Mouse (Mus musculus): ENCODE measurements around the gene Zfp950. TPM values are rescaled to one million over a fixed set of nuclear protein-coding genes. Genes with fewer than 3 reads are reported as not detected.

Zfp950 gene
- total and polyA plus RNA-seq, 2 experiments from 2014 or later: 16.5 to 35.7 TPM

DNA sequence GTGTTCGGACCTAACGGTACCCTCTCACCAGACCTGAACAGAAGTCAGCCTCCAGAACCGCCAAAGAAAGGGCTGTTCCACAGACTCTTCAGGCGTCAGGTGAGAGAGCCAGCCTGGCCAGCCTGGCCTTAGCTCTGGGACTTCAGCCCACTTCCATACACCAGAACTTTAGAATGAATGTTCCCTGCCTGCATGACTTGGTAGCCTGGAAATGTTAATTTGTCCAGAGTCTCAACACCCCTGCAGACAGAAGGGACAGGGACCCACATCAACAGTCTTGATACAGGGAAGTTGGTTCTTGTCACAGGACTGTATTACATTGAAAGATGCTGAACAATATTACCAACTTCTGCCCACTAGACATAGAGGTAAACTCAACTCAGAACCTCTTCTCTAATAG, 50.1 kb downstream of the Zfp950 start:
- no peaks in the 10 kb centered on the region for H3K9me3 ChIP-seq (ENCODE audit: low read length)
- no peak overlapping the region for H3K9ac ChIP-seq (replicated peaks; ENCODE audit: low read length, poor library complexity, severe bottlenecking)
- no peak overlapping the region for H3K4me3 ChIP-seq (ENCODE audit: low read depth, low read length)
- no peak overlapping the region for H3K27ac ChIP-seq (ENCODE audit: low read depth, low read length)
- H3K36me3 ChIP-seq (ENCODE audit: insufficient read depth, low read length): peaks cover 28% of the 10 kb centered on the region
- H3K4me2 ChIP-seq (ENCODE audit: low read depth, low read length, poor library complexity, severe bottlenecking): no peak overlapping the region
- no peak for TF ChIP-seq CTCF (IDR thresholded peaks at IDR 0.05)
- no peaks in the 10 kb centered on the region for H3K4me1 ChIP-seq (ENCODE audit: insufficient read depth, low read length)
- DNase-seq (ENCODE audit: low spot score) (no peak), ATAC-seq (ENCODE audit: low FRiP score) (no peak)
- 91% methylated on average over 4 of the region's 4 CpGs for WGBS
- no peaks in the 10 kb centered on the region for H3K27me3 ChIP-seq (ENCODE audit: insufficient read depth, low read length)

- 93% methylated on average over 3 of the region's 3 CpGs for WGBS
- no peaks in the 10 kb centered on the region for H3K27me3 ChIP-seq (ENCODE audit: insufficient read depth, low read length)
- H3K4me1 ChIP-seq (ENCODE audit: insufficient read depth, low read length): no peaks in the 10 kb centered on the region
- no peaks in the 10 kb centered on the region for H3K9me3 ChIP-seq (ENCODE audit: low read length)
- TF ChIP-seq CTCF (IDR thresholded peaks at IDR 0.05): no peak
- H3K36me3 ChIP-seq (ENCODE audit: insufficient read depth, low read length): peaks cover 28% of the 10 kb centered on the region
- DNase-seq (ENCODE audit: low spot score): no peak
- no peak overlapping the region for H3K27ac ChIP-seq (ENCODE audit: low read depth, low read length)
- ATAC-seq (ENCODE audit: low FRiP score): no peak
- no peak overlapping the region for H3K4me3 ChIP-seq (ENCODE audit: low read depth, low read length)
- no peak overlapping the region for H3K9ac ChIP-seq (replicated peaks; ENCODE audit: low read length, poor library complexity, severe bottlenecking)
- H3K4me2 ChIP-seq (ENCODE audit: low read depth, low read length, poor library complexity, severe bottlenecking): no peak overlapping the region
Measured at GRCm38 (mm10) chr19:61089001-61089400, 51.6 kb downstream of the Zfp950 start.

GRCm38 (mm10) chr19:61087781-61088180, 52.9 kb downstream of the Zfp950 start:
- H3K4me3 ChIP-seq (ENCODE audit: low read depth, low read length): no peak overlapping the region
- H3K9me3 ChIP-seq (ENCODE audit: low read length): no peaks in the 10 kb centered on the region
- H3K27ac ChIP-seq (ENCODE audit: low read depth, low read length): no peak overlapping the region
- 80% methylated on average over 1 of the region's 1 CpGs for WGBS
- TF ChIP-seq CTCF (IDR thresholded peaks at IDR 0.05): no peak
- H3K4me2 ChIP-seq (ENCODE audit: low read depth, low read length, poor library complexity, severe bottlenecking): no peak overlapping the region
- no peak overlapping the region for H3K9ac ChIP-seq (replicated peaks; ENCODE audit: low read length, poor library complexity, severe bottlenecking)
- peaks cover 23% of the 10 kb centered on the region for H3K36me3 ChIP-seq (ENCODE audit: insufficient read depth, low read length)
- no peaks in the 10 kb centered on the region for H3K4me1 ChIP-seq (ENCODE audit: insufficient read depth, low read length)
- DNase-seq (ENCODE audit: low spot score) (no peak), ATAC-seq (ENCODE audit: low FRiP score) (no peak)
- H3K27me3 ChIP-seq (ENCODE audit: insufficient read depth, low read length): no peaks in the 10 kb centered on the region

- Histone ChIP-seq H3K4me3 (ENCODE audit: low read depth, low read length) (no peak overlapping the region), H3K4me1 (ENCODE audit: insufficient read depth, low read length) (no peaks in the 10 kb centered on the region), H3K27ac (ENCODE audit: low read depth, low read length) (no peak overlapping the region), H3K36me3 (ENCODE audit: insufficient read depth, low read length) (peaks cover 21% of the 10 kb centered on the region), H3K27me3 (ENCODE audit: insufficient read depth, low read length) (no peaks in the 10 kb centered on the region), H3K9me3 (ENCODE audit: low read length) (no peaks in the 10 kb centered on the region), H3K9ac (replicated peaks; ENCODE audit: low read length, poor library complexity, severe bottlenecking) (no peak overlapping the region), H3K4me2 (ENCODE audit: low read depth, low read length, poor library complexity, severe bottlenecking) (no peak overlapping the region)
- WGBS: 76% methylated on average over 2 of the region's 2 CpGs
- DNase-seq (ENCODE audit: low spot score) (no peak), ATAC-seq (ENCODE audit: low FRiP score) (no peak)
- no peak for TF ChIP-seq CTCF (IDR thresholded peaks at IDR 0.05)
Measured at GRCm38 (mm10) chr19:61085217-61085616, 55.4 kb downstream of the Zfp950 start.

GRCm38 (mm10) chr19:61084149-61084940, 56.3 kb downstream of the Zfp950 start:
- Histone ChIP-seq H3K27me3 (ENCODE audit: insufficient read depth, low read length) (no peaks in the 10 kb centered on the region), H3K4me2 (ENCODE audit: low read depth, low read length, poor library complexity, severe bottlenecking) (no peak overlapping the region), H3K4me1 (ENCODE audit: insufficient read depth, low read length) (no peaks in the 10 kb centered on the region), H3K27ac (ENCODE audit: low read depth, low read length) (peak overlapping the region; percentile 43; the same call in 1 of the 2 replicates), H3K9ac (replicated peaks; ENCODE audit: low read length, poor library complexity, severe bottlenecking) (no peak overlapping the region), H3K4me3 (ENCODE audit: low read depth, low read length) (no peak overlapping the region), H3K9me3 (ENCODE audit: low read length) (no peaks in the 10 kb centered on the region), H3K36me3 (ENCODE audit: insufficient read depth, low read length) (peaks cover 17% of the 10 kb centered on the region)
- DNase-seq (ENCODE audit: low spot score) (peak; percentile 88), ATAC-seq (ENCODE audit: low FRiP score) (peak; percentile 78)
- peak; percentile 99 for TF ChIP-seq CTCF (IDR thresholded peaks at IDR 0.05)
- WGBS: 48% methylated on average over 4 of the region's 4 CpGs

DNA sequence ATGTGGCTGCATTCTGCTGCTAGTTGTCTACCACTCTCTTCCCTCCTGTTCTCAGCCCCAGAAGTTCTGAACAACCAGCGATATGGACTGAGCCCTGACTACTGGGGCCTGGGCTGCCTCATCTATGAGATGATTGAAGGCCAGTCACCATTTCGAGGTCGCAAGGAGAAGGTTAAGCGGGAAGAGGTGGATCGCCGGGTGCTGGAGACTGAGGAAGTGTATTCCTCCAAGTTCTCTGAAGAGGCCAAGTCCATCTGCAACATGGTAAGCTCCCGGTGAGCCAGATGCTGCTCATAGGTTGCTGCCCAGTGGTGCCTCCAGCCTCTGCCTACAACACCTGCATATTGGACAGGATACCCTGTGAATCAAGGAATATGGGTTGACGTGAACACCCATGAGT, 57.6 kb downstream of the Zfp950 start:
- ATAC-seq (ENCODE audit: low FRiP score) (no peak), DNase-seq (ENCODE audit: low spot score) (no peak)
- Histone ChIP-seq H3K9ac (replicated peaks; ENCODE audit: low read length, poor library complexity, severe bottlenecking) (no peak overlapping the region), H3K4me1 (ENCODE audit: insufficient read depth, low read length) (no peaks in the 10 kb centered on the region), H3K4me3 (ENCODE audit: low read depth, low read length) (no peak overlapping the region), H3K9me3 (ENCODE audit: low read length) (no peaks in the 10 kb centered on the region), H3K27ac (ENCODE audit: low read depth, low read length) (no peak overlapping the region), H3K36me3 (ENCODE audit: insufficient read depth, low read length) (peaks cover 18% of the 10 kb centered on the region), H3K27me3 (ENCODE audit: insufficient read depth, low read length) (no peaks in the 10 kb centered on the region), H3K4me2 (ENCODE audit: low read depth, low read length, poor library complexity, severe bottlenecking) (no peak overlapping the region)
- 95% methylated on average over 8 of the region's 8 CpGs for WGBS
- TF ChIP-seq CTCF (IDR thresholded peaks at IDR 0.05): no peak
